Mouse (Mus musculus) embryonic fibroblast, embryonic 13.5 days (primary cell): ENCODE measurements around the gene Rtl5. TPM values are rescaled to one million over a fixed set of nuclear protein-coding genes. Genes with fewer than 3 reads are reported as not detected.

Source experiments
- H3K27ac ChIP-seq: 2 replicates; pipeline ENCODE4 v1.5.1; 2012; ENCODE audit warnings: low read length, control low read depth, inconsistent platforms; ENCODE audit not compliant: insufficient read depth
- H3K4me1 ChIP-seq: 2 replicates; pipeline ENCODE4 v1.6.1; 2011; ENCODE audit warnings: low read length; ENCODE audit not compliant: control insufficient read depth, insufficient read depth
- H3K4me3 ChIP-seq: 2 replicates; pipeline ENCODE4 v1.5.1; 2011; ENCODE audit warnings: mild to moderate bottlenecking, control low read depth, low read length; ENCODE audit not compliant: insufficient read depth
- CTCF ChIP-seq: IDR thresholded peaks from 2 replicates; pipeline ENCODE4 v1.5.1; 2011; ENCODE audit warnings: mild to moderate bottlenecking, control low read depth, low read length, moderate library complexity, borderline replicate concordance; ENCODE audit not compliant: insufficient read depth
- POLR2A ChIP-seq: IDR thresholded peaks from 2 replicates; pipeline ENCODE4 v1.6.1; 2011; ENCODE audit warnings: low read depth, mild to moderate bottlenecking, control low read depth, low read length, moderate library complexity
- polyA plus RNA-seq: library from polyadenylated mRNA; stranded (reverse); fragments of >200 nt; gene quantifications from 2 replicates; pipeline ENCODE4 v1.2.4, GENCODE M21; 2011; ENCODE audit warnings: low read depth; ENCODE audit not compliant: missing spikeins, insufficient read length

Rtl5 gene
- polyA plus RNA-seq, 1 experiment, result 4.6 TPM

GRCm38 (mm10) chrX:102081573-102082279 lies 10.6 kb upstream of the Rtl5 start:
- TF ChIP-seq POLR2A (no peak), CTCF (no peak)
- H3K27ac ChIP-seq, result no peak overlapping the region

GRCm38 (mm10) chrX:102081076-102081475 lies 10.0 kb upstream of the Rtl5 start:
- no peak overlapping the region for H3K4me3 ChIP-seq
- H3K27ac ChIP-seq, result no peak overlapping the region
- no peaks in the 10 kb centered on the region for H3K4me1 ChIP-seq
- TF ChIP-seq CTCF, result no peak
- TF ChIP-seq POLR2A, result no peak

More at GRCm38 (mm10) chrX:102081573-102082279, 10.6 kb upstream of the Rtl5 start:
- Histone ChIP-seq H3K4me3 (no peak overlapping the region), H3K4me1 (no peaks in the 10 kb centered on the region)

DNA sequence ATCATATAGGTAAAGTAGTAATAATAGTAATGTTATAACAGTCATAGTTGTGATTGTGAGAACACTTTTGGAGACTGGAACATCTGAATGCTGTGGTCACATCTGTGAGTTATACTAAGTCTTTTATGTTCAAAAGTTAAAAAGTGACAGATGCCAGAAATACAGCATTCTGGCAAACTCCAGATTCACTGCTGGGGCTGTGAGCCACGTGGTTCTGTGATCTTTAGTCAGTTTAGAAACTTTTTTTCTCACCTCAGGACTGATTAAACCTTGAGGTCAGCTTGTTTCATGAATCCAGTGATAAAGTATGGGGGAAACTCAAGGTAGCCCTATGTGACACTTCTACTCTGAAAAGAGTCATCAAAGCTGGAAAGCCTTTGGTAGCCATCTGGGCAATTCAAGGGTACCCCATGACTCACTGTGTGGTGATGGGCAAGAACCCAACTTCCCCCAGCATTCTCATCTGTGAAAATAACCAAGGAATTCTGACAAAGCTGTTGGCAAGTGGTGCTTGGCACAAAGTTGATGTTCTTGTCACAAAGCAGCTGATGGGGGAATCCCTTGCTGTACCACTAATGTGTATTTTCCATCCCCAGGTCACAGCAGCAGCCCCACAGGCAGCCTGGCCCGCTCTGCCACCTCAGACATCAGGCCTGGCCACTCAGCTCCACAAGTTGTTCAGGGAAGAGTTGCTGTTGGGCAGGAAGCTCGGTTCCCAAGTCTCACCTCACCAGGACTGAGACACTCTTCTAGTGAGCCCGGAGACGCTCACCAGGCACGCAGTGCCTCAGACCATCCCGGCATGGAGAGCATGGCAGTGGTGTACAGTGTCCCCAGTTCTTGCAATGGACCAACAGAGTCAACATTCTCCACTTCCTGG lies 6.0 kb upstream of the Rtl5 start:
- TF ChIP-seq CTCF, result no peak
- no peak for TF ChIP-seq POLR2A
- H3K27ac ChIP-seq, result no peak overlapping the region
- H3K4me1 ChIP-seq, result no peaks in the 10 kb centered on the region
- no peak overlapping the region for H3K4me3 ChIP-seq

DNA sequence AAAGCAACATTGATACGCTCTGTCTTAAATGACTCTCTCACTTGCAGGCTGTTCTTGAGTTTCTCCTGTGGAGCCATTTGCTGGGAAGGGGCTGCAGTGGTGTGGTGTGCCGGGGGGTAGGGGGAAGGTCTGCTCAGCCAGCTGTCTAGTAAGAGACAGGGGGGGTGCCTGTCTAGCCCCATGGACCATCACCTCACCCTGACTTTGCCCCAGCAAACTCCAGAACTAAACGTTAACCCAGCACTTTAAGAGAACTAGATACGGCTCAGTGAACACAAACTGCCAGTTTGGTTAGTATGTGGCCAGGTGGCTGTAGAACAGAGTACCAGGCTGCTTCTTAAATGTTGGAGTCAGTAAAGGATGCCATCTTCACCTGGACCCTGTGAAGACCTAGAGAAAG lies 4.1 kb upstream of the Rtl5 start:
- no peak overlapping the region for H3K4me3 ChIP-seq
- no peaks in the 10 kb centered on the region for H3K4me1 ChIP-seq
- TF ChIP-seq POLR2A (no peak), CTCF (no peak)
- no peak overlapping the region for H3K27ac ChIP-seq

DNA sequence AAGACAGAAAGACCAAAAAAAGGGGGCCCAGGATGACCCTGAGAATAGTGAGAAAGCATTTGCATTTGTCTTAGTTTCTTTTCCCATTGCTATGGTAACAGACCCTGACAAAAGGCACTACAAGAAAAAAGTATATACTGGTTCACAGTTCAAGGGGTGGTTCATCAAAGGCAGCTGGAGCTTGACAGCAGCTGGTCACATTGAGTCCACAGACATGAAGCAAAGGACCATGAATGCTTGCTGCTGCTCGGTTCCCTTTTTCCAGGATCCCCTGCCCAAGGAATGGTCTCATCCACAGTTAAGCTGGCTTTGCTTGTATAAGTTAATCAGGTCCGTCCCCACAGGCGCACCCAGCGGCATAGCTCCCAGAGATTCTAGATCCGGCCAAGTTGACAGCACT lies 3.3 kb upstream of the Rtl5 start:
- no peak for TF ChIP-seq POLR2A
- TF ChIP-seq CTCF, result no peak
- H3K4me1 ChIP-seq, result no peaks in the 10 kb centered on the region
- H3K27ac ChIP-seq, result no peak overlapping the region
- H3K4me3 ChIP-seq, result no peak overlapping the region

- no peak for TF ChIP-seq CTCF
- no peak for TF ChIP-seq POLR2A
- Histone ChIP-seq H3K4me3 (no peak overlapping the region), H3K27ac (no peak overlapping the region), H3K4me1 (no peaks in the 10 kb centered on the region)
These were observed 2.7 kb upstream of the Rtl5 start for GRCm38 (mm10) chrX:102073605-102074325.

DNA sequence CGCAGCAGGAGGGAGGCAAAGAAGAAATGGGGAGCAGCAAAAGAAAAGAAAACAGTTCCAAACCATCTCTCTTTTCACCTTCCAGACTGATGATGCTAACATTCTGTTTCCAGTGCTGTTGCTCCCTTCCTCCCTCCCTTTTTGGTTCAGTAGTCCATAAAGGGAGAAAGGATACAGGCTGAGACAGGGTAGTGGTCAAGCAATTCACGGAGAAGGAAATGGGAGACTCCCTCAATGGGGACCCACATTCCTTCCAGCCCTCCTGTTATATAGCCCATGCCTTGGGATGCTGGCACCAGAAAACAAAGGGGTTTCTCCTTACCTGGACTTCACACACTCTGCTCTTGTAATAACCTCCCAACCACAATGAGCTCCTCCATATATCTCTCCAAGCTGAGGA lies 413 bp upstream of the Rtl5 start:
- Histone ChIP-seq H3K4me1 (no peaks in the 10 kb centered on the region), H3K27ac (no peak overlapping the region), H3K4me3 (no peak overlapping the region)
- TF ChIP-seq POLR2A (no peak), CTCF (no peak)

- TF ChIP-seq POLR2A (no peak), CTCF (no peak)
- Histone ChIP-seq H3K4me1 (no peaks in the 10 kb centered on the region), H3K27ac (no peak overlapping the region), H3K4me3 (no peak overlapping the region)
These were observed 2.1 kb downstream of the Rtl5 start for GRCm38 (mm10) chrX:102068811-102069540.

- no peak overlapping the region for H3K27ac ChIP-seq
- no peak overlapping the region for H3K4me3 ChIP-seq
- TF ChIP-seq POLR2A (no peak), CTCF (no peak)
- H3K4me1 ChIP-seq, result no peaks in the 10 kb centered on the region
These were observed 4.0 kb downstream of the Rtl5 start for GRCm38 (mm10) chrX:102067118-102067517.
